Mouse (Mus musculus): ENCODE measurements around the gene Arhgef11.

The Arhgef11 gene

DNA sequence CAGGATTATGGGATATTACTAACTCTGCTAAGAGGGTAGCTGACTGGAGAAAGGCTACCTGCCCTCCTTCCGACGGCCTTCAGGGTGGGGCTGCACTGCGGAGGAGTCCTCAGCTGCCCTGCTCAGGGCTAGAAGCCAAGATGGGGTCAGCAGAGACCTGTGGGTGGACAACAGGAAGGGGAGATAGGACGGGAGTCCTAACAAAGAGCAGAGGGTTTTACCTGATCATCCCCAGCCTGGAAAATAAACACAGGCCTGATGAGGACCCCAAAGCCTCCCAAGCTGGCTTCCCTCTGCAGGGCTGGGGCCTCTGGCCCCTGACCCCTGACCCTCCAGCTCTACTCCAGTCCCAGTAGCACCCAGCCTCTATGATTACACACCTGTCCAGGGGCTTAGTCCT lies 145.8 kb downstream of the Arhgef11 start:
- DNase-seq = no peak

GRCm38 (mm10) chr3:87763683-87764289 lies 146.4 kb downstream of the Arhgef11 start:
- no peak for DNase-seq

DNA sequence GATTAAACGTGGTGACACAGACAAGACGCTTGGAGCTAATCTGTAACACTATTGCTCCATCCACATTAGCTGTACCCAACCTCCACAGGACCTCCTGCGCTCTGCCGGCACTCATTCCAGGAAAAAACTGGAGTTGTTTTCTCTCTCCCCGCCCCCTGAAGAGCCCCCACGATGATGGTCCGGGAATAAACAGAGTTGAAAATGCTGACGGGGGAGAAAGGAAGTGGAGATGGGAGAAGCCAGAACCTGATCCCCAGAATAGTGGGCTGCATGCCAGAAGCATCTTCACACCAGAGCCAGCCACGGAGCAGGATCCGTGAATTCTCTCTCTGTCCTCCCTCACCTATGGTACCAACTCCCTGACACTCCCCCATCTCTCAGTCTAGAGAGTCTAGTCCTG lies 147.1 kb downstream of the Arhgef11 start:
- DNase-seq = no peak

DNA sequence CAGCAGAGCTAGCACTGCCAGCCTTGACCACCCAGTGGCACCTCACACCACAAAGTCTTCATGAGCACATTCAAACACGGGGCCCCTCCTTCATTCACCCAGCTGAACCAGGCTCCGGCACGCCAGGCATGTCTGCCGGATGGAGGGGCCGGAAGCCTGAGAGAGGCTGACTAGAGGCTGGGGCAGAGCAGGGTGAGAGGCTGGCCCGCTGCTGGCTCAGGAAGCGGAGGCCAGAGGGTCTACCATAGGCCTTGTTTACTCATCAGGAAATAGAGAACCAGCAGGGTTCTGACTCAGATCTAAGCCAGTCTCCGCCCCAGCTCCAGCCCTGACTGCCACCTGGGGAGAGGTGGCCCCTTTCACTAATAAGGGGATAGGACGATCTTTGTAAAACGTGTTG lies 147.7 kb downstream of the Arhgef11 start:
- DNase-seq = no peak

DNA sequence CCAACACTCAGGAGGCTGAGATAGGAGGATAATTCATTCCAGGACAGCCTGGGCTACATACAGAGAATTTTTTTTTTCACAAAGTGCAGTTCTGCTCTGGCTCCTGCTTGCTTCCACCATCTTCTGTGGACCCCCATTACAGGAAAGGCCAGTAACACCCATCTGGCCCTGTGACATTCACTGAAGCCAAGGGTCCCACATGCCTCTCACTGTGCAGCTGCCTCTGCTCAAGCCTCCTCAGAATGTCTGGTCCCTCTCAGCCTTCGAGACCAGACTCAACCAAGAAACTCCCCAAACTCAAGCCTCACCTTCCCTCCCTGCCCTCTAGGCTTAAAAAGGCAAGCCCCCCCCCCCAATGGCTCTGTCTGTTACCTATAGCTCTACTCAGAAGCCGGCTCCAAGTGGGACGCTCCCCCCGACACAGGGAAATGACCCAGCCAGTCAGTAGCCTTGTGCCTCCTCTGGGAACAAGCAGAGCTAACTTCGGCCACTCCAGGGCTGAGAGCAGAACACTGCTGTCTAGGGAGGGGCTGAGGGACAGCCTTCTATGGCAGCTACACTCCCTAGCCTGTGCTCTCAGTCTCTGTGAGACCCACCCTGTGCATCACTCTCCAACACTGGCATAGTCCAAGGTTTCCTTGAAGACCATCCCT lies 148.4 kb downstream of the Arhgef11 start:
- no peak for DNase-seq

DNA sequence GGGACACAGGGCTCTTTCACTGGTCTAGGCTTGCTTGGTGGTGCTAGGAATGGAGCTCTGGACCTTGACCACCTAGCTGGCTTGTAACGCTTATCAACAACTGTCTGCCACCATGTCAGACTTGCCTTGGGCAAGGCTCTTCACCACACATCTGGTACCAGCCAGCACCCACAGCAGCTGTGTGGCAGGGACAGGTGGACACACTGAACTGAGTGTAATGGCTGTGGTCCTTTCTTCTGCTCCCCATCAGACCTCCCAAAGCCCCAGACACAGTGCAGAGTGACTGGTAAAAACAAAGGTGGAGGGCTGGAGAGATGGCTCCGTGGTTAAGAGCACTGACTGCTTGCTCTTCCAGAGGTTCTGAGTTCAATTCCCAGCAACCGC lies 148.9 kb downstream of the Arhgef11 start:
- DNase-seq = no peak

GRCm38 (mm10) chr3:87767764-87768163 lies 150.4 kb downstream of the Arhgef11 start:
- no peak for DNase-seq

GRCm38 (mm10) chr3:87768431-87768830 lies 151.1 kb downstream of the Arhgef11 start:
- DNase-seq = no peak

DNA sequence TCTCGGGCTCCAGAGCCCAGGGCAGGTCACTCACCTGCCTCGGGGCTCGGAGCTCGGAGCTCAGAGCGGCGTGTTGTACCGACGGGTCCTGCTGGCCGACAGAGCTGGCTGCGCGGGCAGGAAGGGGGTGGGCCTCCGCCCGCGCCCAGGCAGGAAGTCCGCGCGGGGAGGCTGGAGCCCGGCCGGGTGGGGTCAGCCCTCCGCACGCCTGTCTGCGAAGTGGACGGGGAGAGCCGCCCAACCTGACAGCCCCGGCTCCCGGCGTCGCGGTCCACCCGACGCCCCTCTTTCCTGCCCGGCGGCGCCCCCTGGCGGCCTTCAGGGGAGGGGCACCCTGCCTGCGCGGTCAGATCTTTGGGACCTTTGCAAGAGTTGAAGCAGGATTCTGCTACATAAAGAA lies 151.5 kb downstream of the Arhgef11 start:
- DNase-seq = no peak

- no peak for DNase-seq
These were observed 152.1 kb downstream of the Arhgef11 start for GRCm38 (mm10) chr3:87769506-87769905.

- no peak for DNase-seq
These were observed 152.9 kb downstream of the Arhgef11 start for GRCm38 (mm10) chr3:87770280-87770679.

DNA sequence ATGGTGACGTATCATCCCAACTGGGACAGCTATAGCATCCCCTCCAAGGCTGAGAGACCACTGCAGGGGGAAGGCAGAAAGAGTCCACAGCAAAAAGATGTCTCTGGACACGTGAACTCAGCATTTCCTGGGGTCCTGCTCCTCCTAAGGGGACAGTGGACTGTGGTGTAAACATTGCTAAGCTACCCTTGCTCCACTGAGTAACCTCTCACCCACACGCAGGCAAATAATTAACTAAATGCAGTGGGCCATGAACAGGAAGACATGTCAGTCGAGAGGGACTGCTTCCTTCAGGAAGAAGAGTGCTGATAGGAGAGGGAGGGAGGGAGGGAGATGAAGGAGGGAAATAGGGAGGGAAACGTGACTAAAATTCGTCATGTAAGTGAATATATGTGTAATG lies 153.7 kb downstream of the Arhgef11 start:
- DNase-seq = no peak

DNA sequence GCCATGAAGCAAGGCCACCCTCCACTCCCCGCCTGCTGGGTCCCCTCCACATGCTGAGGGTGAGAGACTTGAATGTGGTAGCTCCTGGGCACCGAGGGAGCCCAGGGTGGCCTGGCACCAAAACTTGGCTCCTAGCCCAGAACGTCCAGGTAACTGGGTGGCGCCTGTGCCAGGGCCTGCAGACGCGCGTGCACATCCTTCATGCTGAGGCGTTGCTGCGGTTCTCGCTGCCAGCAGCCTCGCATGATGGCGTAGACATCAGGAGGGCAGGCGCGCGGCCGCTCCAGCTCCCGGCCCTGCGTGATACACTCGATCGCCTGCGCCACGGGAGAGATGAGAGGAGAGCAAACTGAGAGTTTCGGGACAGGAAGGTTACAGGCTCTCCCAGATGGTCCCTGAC lies 160.9 kb downstream of the Arhgef11 start:
- no peak for DNase-seq

DNA sequence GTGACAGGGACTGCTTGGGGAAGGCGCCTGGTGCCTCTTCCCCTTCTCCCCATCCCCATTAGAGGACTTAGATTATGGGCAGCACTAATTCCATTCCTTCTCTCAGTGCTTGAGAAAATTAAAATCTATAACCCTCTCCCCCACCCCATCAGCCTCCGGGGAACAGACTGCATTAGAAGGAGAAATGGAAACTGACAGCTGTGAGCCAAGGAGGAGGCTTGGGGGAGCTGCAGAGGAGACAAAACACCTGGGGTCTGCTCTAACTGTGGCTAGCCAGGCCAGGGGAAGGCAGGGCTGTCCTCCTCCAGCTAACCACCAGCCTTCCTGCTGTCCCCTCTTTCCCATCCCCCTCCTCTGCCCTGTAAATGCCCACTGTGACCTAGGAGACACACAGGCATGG lies 161.7 kb downstream of the Arhgef11 start:
- DNase-seq = no peak

- DNase-seq = no peak
These were observed 166.1 kb downstream of the Arhgef11 start for GRCm38 (mm10) chr3:87783282-87784023.

DNA sequence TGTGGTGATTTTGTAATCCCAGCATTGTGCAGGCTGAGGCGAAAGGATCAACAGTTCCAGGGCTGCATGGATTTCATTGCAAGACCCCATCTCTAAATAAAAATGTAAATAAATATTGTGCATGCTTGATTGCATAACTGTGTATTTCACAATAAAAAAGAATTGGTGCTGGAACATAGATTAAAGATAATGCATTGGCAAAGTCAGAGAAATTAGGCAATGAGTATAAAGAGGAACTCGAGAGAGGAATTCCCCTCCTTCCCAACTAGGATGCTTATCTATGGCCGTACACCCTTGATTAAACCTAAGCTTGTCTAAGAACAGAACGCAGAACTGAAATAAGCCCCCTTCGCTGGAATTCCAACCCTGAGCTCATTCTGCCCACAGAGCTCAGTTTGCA lies 167.8 kb downstream of the Arhgef11 start:
- DNase-seq = no peak

DNA sequence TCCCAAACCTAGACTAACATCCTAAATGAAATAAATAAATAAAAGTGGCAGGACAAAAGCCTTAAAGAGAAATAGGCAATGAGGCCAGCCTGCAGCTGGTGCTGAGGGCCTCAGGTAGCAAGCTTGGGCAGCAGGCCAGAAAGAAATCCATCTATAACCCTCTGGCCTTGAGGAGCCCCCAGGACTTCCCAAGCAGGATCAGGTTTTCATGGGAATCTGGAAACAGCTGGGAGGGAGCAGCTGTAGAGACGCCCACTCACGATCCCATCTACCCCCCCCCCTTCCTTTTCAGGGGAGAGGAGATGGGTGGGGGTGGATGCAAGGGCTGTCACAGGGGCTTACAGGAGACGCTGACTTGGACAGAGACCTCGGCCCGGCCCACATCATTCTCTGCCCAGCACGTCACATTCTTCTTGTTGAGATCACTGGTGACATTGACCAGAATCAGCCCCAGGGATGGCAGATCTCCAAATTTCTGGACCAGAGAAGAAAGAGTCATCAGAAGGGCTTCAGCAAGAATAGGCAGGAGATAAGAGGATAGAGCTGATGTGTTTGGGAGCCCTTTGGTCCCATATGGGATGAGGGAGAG lies 168.4 kb downstream of the Arhgef11 start:
- no peak for DNase-seq
